Mouse (Mus musculus): ENCODE results near the gene Aldh3a1. TPM values are rescaled to one million over a fixed set of nuclear protein-coding genes. Genes with fewer than 3 reads are reported as not detected.

The Aldh3a1 gene
- total RNA-seq, 4 experiments from 2014 or later = 0.36 to 0.81 (median 0.55) TPM

DNA sequence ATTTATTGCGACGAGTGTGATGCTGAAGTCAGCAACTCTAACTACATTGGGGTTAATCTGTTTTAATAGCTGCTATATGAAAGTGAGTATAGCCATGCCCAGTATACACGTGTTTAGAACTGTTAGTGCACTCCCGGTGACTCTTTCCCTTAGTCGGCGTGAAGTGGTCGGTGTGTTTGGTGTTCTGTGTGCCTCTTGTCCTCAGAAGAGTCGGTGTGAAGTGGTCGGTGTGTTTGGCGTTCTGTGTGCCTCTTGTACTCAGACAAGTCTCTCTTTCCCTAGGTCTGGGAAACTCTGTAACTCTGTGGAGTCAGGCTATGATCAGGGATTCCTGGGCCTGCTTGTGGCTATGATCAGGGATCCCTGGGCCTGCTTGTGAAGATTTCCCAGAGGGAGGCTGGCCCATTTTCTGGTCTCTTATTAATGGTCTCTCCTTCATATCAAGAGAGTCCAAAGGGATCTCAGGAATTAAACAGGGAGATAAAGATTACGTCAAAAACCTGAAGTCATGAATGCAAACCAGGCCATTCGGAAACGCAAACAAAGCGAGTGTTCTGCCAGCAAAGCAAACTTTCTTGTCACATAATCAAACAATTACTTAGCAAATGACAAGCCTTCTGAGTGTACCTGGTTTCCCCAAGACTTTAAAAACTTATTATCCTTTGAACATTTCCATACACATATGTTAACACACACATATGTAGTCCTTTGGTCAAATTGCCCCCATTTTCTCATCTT, 10.6 kb upstream of the Aldh3a1 start:
- no peak for DNase-seq (ENCODE audit: low spot score in 2 of 2)

DNA sequence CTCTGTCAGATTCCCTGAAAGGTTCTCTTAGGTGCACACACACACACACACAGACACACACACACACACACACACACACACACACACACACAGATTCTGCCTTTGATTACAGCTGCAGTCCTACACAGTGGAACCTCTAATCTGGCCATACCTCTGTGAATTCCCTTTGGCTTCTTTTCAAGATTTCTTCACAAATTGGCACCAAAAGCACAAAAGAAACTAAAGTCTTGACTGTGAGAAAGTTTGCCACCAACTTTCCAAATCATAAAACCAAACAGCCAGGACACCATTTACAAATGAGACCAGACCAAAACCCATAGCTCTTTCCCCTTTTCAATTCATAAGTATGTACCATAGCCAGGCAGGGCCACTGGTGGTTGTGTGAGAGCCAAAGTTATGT, 9.4 kb upstream of the Aldh3a1 start:
- DNase-seq (ENCODE audit: low spot score in 2 of 2) = no peak

DNA sequence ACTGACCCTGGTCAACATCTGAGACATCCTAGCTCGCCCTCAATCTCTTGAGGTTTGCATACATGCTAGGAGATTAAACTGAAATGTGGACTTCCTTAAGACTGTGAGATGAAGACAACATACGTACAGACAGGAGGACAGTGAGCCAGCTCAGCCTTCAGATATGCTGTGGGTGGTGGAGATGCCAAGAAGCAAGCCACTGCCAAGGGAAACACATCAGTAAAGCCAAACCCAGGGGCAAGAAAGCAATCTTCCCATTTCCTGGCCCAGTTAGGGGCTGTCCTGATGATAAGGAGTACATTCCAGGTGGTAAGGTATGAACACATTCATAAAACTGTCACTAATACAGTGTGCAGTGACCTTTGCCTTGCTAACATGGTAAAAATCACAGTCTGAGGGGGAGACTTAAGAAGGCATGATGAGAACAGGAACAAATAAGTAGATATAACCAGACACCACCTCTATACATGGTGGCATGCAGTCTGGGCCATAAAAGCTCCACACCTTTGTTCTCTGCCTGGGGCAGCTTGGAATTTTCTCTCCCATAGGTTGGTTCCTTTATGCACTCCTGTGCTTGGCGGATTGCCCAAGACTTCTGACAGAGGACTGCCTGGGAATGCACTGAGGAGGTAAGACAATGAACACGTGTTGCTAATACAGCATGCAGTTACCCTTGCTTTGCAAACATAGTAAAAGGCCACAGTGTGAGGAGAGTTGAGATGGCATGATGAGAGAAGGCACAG, 7.5 kb upstream of the Aldh3a1 start:
- DNase-seq (ENCODE audit: low spot score in 2 of 2) = no peak

DNA sequence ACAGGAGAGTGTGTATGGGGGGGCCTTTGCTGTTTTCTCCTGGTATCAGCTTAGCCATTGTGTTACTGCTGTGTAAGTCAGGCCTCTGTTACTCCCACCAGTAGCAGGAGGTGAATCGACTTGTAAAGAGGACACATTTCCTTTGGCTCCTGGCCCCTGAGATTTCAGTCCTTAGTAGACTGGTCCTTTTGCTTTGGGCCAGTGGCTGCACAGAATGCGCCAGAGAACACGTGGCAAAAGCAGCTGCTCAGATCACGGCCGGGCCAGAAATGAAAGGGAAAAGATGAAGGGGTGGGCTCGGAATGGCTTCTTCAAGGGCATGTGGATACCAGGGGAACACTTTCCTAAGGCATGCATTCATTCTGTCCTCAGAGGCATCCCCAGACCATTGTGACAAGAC, 5.2 kb upstream of the Aldh3a1 start:
- no peak for DNase-seq (ENCODE audit: low spot score in 2 of 2)

DNA sequence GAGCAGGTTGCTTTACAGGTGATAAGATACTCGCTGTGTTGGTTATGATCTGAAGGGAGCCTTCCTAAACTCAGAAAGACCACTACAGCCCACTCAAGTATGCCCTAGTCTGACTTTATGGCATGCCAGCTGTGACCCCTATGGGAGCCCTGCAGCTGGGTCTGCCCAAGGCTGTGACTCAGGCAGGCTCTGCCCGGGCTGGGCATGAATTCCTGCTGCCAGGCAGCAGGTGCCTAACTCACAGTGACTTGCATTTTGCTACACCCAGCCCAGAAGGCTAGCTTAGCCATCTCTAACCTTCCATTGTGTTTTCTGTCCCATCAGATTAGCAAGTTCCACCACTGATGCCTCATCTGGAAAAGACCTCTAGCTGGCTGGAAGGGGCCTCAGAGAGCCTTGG, 4.5 kb upstream of the Aldh3a1 start:
- no peak for DNase-seq (ENCODE audit: low spot score in 2 of 2)

DNA sequence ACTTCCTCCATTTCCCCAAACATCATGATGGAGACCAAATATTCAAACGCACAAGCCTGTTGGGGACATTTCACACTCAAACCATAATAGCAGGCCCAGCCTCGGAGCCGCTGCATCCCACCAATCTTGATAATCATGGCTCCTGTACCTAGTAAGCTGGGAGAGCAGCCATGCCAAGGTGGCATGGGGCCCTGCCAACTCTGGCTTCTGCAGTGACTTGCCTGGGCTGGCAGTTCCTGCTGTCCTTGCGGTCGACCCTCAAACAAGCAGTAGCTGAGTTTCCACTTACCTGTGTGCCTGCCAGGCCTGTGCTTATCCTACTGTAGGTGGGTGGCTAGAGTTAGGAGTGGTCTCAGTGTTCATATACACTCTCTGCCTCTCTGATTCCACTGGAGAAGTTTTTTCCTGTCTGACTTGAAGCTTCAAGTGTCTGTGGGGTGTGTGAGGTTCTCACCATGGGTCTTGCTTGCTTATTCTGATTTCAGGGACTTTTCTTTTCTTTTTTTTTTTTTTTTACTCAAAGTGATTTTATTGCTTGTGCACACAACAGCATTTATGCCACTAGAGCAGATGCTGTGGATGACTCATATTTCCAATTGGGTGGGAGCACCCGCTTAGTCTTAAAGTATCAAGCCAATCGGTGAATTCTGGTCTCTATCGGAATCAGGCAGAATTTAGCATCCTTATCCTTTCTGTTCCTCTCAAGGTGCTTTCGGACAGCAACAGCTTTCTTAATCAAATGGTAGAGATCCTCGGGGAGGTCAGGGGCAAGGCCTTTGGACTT, 2.0 kb upstream of the Aldh3a1 start:
- DNase-seq (ENCODE audit: low spot score in 2 of 2) = no peak

DNA sequence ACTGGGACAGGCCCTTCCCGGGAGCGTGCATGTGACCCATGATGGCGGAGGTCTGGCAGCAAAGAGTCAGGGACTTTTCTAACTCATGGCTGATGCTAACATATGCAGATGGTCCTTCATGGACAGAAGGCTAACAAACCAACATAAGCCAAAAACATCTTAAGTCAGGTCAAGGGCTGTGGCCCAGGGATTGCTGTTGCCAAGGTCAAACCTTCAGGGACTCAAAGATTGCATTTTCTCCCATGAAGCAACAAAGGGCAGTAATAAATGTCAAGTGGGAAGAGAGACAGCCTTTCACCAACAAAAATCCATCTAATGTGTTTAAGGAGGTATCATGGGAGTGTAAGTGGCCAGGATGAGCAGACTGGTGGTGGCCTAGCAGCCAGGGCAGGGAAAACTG, 1.2 kb upstream of the Aldh3a1 start:
- DNase-seq (ENCODE audit: low spot score in 2 of 2) = no peak

DNA sequence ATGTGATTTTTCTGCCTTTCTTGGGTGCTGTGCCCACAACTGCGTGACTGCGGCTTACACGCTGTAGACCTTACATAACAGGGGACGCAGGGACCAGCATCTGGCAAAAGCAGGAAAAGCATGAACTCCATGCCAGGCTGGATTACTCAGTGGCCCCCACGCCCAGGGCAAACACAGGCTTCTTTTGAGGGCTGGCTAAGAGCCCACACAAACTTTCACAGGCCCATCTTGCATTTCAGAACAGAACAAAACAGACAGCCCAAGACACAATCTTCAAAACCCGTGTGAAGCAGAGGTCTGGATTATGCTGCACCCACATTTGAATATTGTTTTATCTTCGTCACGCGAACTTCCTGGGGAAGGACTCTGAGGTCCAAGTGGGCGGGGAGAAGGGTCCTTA, 979 bp downstream of the Aldh3a1 start:
- DNase-seq (ENCODE audit: low spot score in 2 of 2) = no peak

DNA sequence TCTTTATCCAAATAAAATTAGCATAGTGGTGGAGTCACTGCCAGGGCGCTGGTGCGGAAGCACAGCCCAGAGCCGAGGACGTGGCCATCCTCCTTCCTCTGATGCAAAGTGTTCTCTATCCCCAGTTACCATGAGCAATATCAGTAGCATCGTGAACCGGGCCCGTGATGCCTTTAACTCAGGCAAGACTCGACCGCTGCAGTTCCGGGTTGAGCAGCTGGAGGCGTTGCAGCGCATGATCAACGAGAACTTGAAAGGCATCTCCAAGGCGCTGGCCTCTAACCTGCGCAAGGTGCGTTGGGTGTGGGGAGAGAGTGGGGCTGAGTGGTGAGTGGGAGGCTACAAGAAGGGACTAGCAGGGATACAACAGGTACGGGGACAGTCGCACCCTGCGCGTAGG, 4.8 kb downstream of the Aldh3a1 start:
- no peak for DNase-seq (ENCODE audit: low spot score in 2 of 2)

DNA sequence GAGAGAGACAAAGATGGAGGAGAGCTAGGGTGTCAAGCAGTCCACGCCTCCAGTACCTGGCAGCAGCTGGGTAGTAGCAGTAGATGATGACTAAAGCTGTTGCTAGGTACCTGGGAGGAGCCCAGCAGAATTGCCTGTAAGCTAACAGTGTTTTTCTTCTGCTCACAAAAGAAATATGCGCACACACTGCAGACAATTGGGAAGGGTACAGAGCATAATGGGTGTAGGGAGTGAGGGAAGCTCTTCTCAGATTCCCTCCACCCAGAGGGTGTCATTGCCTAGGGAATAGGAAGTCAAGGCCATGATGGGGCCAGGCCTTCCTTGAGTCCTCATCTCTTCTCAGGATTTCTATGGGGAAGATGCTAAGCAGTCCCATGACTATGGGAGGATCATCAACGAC, 8.6 kb downstream of the Aldh3a1 start:
- no peak for DNase-seq (ENCODE audit: low spot score in 2 of 2)

DNA sequence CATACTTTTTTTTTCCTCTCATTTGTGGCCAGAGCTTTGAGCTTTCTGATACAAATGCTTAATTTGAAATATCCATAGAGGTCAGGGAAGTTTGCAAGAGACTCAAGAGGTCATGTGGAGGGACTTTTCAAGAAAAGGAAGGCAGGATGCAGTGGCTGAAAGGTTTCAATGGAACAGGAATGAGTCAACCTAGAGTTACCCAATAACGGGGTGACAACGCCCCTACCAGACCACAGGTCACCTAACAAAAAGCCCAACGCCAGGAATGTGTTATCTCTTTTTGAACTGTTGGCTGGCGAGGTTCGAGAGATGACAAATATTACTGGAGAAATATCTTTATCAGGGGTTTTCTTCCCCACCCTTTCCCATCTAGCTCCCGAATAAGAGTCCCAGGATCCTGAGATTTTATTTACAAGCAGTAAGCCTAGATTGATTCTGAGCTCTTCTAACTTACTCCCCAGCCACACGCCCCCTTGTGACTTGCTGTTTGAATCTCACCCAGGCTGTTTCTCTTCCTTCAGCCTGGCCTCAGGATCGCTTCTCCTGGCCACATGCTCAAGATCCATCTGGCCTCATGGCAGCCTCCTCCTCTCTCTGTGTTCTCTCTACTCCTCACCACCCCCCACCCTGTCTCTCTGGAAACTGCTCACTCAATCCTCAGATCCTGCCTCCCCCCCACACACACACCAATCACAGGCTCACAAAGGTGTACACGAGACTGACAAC, 13.0 kb downstream of the Aldh3a1 start:
- no peak for DNase-seq (ENCODE audit: low spot score in 2 of 2)

DNA sequence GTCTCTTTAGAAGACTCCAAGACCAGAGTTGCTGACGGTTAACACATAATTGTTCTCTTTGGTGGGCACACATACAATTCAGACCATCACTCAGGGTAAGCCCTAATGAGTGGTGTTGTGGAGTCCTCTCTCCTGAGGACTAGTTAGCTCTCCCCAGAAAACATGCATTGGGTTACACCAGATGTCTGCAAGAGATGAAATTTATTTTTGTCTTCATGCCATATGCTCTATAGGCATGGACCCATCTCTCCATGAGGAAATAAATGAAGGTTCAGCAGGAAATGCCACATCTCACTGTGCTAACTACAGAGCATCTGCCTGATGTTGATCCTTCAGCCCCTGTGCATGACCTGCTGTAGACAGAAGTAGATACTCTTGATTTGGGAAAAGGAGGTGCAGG, 14.7 kb downstream of the Aldh3a1 start:
- no peak for DNase-seq (ENCODE audit: low spot score in 2 of 2)

DNA sequence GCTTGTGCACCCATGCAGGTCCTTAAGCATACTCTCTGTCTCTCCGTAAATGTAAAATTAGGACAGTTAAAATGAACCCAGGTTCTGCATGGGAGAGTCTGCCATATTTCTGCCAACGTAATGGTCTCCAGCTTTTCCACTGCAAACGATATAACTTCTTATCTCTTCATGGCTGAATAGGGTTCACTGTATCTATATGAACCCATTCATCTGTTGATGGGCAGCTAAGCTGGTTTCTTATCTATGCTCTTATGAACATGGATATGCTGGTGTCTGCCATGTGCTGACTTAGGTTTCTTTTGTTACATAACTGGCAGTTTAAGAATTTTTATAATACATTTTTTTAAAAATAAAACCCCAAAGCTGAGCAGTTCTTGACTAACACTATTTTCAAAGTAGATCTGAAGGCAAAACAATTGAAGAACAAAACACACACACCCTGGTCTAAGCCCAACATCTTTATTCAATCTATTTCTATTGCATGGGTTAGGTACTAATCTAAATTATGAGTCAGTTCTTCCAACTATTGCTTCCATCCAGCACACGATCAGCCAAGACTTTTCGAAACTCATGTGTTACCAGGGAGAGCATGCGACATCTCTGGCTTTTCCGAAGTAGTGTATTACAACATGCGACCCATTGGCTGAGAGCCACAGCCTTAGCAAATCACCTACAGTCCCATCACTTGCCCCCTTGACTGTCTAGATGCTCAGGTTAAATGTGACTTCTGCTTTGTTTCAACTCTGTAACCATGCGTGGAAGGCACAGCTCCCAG, 15.8 kb downstream of the Aldh3a1 start:
- no peak for DNase-seq (ENCODE audit: low spot score in 2 of 2)

DNA sequence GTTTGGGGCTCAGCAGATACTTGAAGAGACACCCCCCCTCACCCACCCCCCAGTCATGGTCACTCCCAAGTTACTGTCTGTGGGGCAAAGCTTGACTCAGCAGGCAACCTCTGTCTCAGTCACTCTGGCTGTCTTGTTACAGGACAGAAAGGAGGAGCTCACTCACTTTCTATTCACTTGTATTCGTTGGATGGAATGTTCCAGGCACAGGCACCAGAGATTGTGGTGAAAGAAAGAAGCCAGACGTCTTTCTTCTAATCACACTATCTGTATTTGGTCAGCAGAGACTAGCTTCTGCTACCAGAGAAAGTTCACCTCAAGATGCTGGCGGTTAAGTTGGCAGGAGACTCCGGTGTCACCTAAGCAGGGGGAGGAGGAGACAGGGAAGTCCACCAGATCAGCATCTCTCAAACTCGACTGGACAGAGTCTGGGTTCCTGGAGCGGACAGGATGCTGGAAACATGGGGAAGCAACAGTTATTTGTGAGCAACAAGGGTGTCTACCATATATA, 17.0 kb downstream of the Aldh3a1 start:
- DNase-seq (ENCODE audit: low spot score in 2 of 2) = no peak

DNA sequence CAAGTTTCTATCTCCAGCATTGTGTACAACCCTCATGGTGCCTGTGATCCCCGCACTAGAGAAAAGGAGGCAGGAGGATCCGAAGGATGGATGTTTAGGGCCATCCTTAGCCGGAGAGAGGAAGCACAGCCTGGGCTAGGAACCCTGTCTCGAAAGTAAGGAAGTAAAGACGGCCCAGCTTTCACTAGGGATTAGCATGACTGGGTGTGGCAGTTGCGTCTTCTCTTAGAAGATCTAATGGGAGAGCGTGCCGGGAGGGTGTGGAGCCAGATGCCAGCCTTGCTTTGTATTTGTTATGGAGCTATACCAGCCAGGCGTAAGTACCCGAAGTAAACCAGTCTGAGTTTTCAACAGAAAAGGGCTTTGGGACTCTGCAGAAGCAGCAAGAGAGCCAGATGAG, 17.6 kb downstream of the Aldh3a1 start:
- DNase-seq (ENCODE audit: low spot score in 2 of 2) = no peak

DNA sequence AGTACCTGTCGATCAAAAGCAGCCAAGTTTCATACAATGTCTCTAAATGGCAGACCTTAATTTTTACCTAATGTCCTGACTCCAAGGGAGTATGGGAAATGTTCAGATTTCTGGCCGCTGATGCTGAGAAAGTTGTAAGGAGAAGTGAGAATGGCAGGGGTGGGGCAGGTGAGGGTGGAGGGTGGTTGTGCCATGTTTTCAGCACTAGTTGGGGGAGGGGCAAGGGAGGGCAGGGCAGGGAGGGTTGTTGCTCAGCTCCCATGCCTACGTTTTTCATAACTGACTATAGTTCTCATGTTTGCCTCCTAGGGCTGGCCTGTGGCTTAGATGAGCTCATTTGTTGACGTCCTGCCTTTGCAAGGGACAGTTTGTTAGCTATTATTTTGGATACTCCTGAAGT, 18.2 kb downstream of the Aldh3a1 start:
- no peak for DNase-seq (ENCODE audit: low spot score in 2 of 2)

DNA sequence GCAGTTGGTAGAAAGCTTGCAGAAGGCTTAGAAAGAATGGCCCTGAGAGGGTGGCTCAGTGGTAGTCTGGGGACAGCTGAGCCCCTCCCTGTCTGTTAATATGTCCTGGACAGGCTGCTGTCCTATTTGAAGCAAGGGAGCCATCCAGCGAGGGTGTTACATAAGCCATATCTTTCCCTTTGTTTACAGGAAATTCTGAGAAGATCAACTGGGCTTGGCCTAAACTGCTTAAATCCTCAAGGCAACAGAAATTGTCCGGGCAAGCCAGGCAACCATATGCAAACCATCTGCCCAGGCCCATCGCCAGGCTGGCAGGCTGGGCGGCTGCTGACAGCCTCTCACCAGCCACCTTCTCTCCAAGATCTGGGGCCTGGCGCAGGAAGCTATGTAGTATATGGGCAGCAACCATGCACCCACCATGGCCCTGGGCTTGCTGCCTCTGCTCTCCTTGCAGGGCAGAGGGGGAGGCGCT, 18.6 kb downstream of the Aldh3a1 start:
- peak in 1 of 2 experiments; percentile 15 for DNase-seq (ENCODE audit: low spot score in 2 of 2)

DNA sequence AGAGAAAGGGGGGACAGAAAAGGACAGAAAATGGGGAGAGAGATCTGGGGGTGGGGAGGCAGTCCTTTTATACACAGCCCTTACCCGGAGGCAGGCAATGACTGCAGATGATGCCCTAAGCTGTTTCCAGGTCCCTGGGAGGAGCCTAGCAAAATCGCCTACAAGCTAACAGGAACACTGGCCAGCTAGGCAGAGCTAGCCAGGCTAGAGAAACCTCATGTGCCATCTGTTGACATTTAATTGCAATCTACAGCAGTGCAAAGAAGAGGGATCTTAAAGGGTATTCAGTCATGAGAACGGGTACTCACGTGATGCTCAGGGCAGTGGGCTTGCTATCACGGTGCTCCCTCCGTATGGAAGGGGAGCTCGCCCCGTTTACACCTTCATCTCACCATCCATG, 20.5 kb downstream of the Aldh3a1 start:
- DNase-seq (ENCODE audit: low spot score in 2 of 2) = no peak

DNA sequence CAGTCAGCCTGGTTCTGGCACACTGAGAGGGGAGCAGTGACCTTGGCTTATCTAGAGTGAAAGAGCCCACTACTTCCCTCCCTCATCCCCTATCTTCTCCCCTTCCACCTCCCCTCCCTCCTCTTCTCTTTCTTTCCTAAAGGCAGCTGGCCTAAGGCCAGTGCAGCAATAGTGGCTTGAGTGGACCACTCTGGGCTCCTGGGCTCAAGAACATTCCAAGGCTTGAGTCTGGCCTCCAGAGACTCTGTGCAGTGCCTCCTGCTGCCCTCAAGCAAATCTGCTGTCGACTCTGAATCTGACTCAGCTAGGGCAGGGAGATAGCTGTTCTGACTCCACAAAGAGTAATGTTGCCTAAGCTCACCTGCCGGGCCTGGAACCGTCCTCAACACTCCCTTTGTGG, 21.1 kb downstream of the Aldh3a1 start:
- no peak for DNase-seq (ENCODE audit: low spot score in 2 of 2)

DNA sequence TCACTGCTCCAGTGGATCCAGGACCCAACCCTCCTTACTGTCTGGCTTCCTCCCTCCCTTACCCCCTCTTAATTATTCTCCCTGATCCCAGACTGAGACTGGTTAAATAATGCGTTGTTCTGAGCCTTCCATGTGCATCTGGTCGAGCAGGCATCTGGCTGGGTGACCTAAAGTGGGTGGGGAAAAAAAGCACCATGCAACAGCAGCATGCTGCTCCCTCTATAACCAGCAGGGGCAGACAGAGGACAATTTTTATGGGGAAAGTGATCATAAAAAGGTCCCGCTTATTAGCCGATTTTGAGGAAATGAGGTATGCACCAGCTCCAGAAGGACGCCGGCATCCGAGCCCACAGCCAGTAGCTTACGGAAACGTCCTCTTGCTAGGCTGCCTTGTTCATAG, 24.0 kb downstream of the Aldh3a1 start:
- peak; percentile 25 to 47 for DNase-seq (ENCODE audit: low spot score in 2 of 2)

DNA sequence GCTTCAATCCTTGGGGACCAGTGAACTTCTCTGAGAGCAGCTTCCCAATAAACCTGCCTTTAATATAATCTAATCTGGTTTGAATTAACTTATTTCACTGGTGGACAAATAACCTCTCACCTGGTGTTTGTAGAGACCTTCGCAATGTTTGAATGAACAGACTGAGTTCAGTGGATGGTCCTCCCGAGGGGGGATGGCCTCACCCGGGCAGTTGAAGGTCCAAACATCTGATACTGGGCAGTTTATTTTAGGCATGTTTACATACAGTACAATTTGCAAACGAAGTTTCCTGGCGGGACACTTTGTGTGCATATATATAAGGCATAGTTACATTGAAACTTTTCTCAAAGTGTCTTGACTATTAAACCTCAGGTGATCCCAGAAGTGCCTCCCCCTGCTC, 26.8 kb downstream of the Aldh3a1 start:
- no peak for DNase-seq (ENCODE audit: low spot score in 2 of 2)
